Mouse (Mus musculus): Measurements from ENCODE around the gene Tomm7. TPM values are rescaled to one million over a fixed set of nuclear protein-coding genes. Genes with fewer than 3 reads are reported as not detected.
"Not testable (repeated sequence)": the region's sequence is repeated elsewhere in the genome, so short reads cannot be mapped to it uniquely, and the experiment has no call there.

The Tomm7 gene
- polyA plus RNA-seq, 1 experiment from 2014 or later: 76.7 TPM

GRCm38 (mm10) chr5:23856164-23856563 is 12.2 kb upstream of the Tomm7 start:
- H3K27ac ChIP-seq (ENCODE audit: low read depth, low read length): no peak overlapping the region
- 89% methylated on average over 1 of the region's 1 CpGs for WGBS
- ATAC-seq: no peak
- peaks cover 26% of the 10 kb centered on the region for H3K36me3 ChIP-seq (ENCODE audit: control insufficient read depth, insufficient read depth, low read length)
- H3K4me1 ChIP-seq (ENCODE audit: control insufficient read depth, insufficient read depth, low read depth, low read length): peaks cover 5% of the 10 kb centered on the region
- no peaks in the 10 kb centered on the region for H3K9me3 ChIP-seq (ENCODE audit: control insufficient read depth, low read length)
- no peaks in the 10 kb centered on the region for H3K27me3 ChIP-seq (replicated peaks; ENCODE audit: control insufficient read depth, insufficient read depth, low read length)
- no peak overlapping the region for H3K4me2 ChIP-seq (ENCODE audit: low read length)
- no peak overlapping the region for H3K4me3 ChIP-seq (ENCODE audit: low read length)
- H3K9ac ChIP-seq (ENCODE audit: low read depth, low read length): no peak overlapping the region

- Histone ChIP-seq H3K27me3 (replicated peaks; ENCODE audit: control insufficient read depth, insufficient read depth, low read length) (no peaks in the 10 kb centered on the region), H3K9me3 (ENCODE audit: control insufficient read depth, low read length) (no peaks in the 10 kb centered on the region), H3K4me2 (ENCODE audit: low read length) (no peak overlapping the region), H3K4me3 (ENCODE audit: low read length) (no peak overlapping the region), H3K27ac (ENCODE audit: low read depth, low read length) (no peak overlapping the region), H3K4me1 (ENCODE audit: control insufficient read depth, insufficient read depth, low read depth, low read length) (peaks cover 5% of the 10 kb centered on the region), H3K9ac (ENCODE audit: low read depth, low read length) (no peak overlapping the region), H3K36me3 (ENCODE audit: control insufficient read depth, insufficient read depth, low read length) (peaks cover 26% of the 10 kb centered on the region)
- WGBS: 95% methylated on average over 6 of the region's 6 CpGs
- no peak for ATAC-seq
Measured at GRCm38 (mm10) chr5:23855484-23855883, 11.5 kb upstream of the Tomm7 start.

GRCm38 (mm10) chr5:23852916-23853315 is 9.0 kb upstream of the Tomm7 start:
- not testable (repeated sequence) for H3K27ac ChIP-seq (ENCODE audit: low read depth, low read length); H3K9ac ChIP-seq (ENCODE audit: low read depth, low read length); H3K27me3 ChIP-seq (replicated peaks; ENCODE audit: control insufficient read depth, insufficient read depth, low read length); H3K4me2 ChIP-seq (ENCODE audit: low read length); ATAC-seq; H3K4me1 ChIP-seq (ENCODE audit: control insufficient read depth, insufficient read depth, low read depth, low read length); H3K4me3 ChIP-seq (ENCODE audit: low read length); H3K9me3 ChIP-seq (ENCODE audit: control insufficient read depth, low read length)
- H3K36me3 ChIP-seq (ENCODE audit: control insufficient read depth, insufficient read depth, low read length): peaks cover 26% of the 10 kb centered on the region
- whole genome bisulfite sequencing: 95% methylated on average over 1 of the region's 1 CpGs

- H3K9me3 ChIP-seq (ENCODE audit: control insufficient read depth, low read length); H3K4me1 ChIP-seq (ENCODE audit: control insufficient read depth, insufficient read depth, low read depth, low read length); H3K27ac ChIP-seq (ENCODE audit: low read depth, low read length); H3K27me3 ChIP-seq (replicated peaks; ENCODE audit: control insufficient read depth, insufficient read depth, low read length): not testable (repeated sequence)
- H3K9ac ChIP-seq (ENCODE audit: low read depth, low read length): peak overlapping the region; percentile 71
- H3K4me2 ChIP-seq (ENCODE audit: low read length): peak overlapping the region; percentile 82
- peak overlapping the region; percentile 66 for H3K4me3 ChIP-seq (ENCODE audit: low read length)
- H3K36me3 ChIP-seq (ENCODE audit: control insufficient read depth, insufficient read depth, low read length): peaks cover 23% of the 10 kb centered on the region
- WGBS: 13% methylated on average over 4 of the region's 4 CpGs
- peak; percentile 18; the same call in 1 of the 2 replicates for ATAC-seq
Measured at GRCm38 (mm10) chr5:23851160-23851555, 7.2 kb upstream of the Tomm7 start.

- Histone ChIP-seq H3K36me3 (ENCODE audit: control insufficient read depth, insufficient read depth, low read length) (peaks cover 22% of the 10 kb centered on the region), H3K9ac (ENCODE audit: low read depth, low read length) (peak overlapping the region; percentile 71), H3K9me3 (ENCODE audit: control insufficient read depth, low read length) (no peaks in the 10 kb centered on the region), H3K27me3 (replicated peaks; ENCODE audit: control insufficient read depth, insufficient read depth, low read length) (no peaks in the 10 kb centered on the region), H3K27ac (ENCODE audit: low read depth, low read length) (peak overlapping the region; percentile 62), H3K4me1 (ENCODE audit: control insufficient read depth, insufficient read depth, low read depth, low read length) (peaks cover 5% of the 10 kb centered on the region), H3K4me2 (ENCODE audit: low read length) (peak overlapping the region; percentile 82), H3K4me3 (ENCODE audit: low read length) (peak overlapping the region; percentile 66)
- peak; percentile 97 for ATAC-seq
- under 1% methylated on average over 52 of the region's 61 CpGs for WGBS
Measured at GRCm38 (mm10) chr5:23850345-23851159, 6.6 kb upstream of the Tomm7 start.

GRCm38 (mm10) chr5:23845141-23845540 is 1.2 kb upstream of the Tomm7 start:
- H3K9ac ChIP-seq (ENCODE audit: low read depth, low read length): no peak overlapping the region
- ATAC-seq: no peak
- no peak overlapping the region; the same call in 1 of the 2 replicates for H3K4me2 ChIP-seq (ENCODE audit: low read length)
- peaks cover 2% of the 10 kb centered on the region; the same call in 1 of the 2 replicates for H3K36me3 ChIP-seq (ENCODE audit: control insufficient read depth, insufficient read depth, low read length)
- no peak overlapping the region for H3K4me3 ChIP-seq (ENCODE audit: low read length)
- H3K27me3 ChIP-seq (replicated peaks; ENCODE audit: control insufficient read depth, insufficient read depth, low read length): no peaks in the 10 kb centered on the region
- 77% methylated on average over 3 of the region's 3 CpGs for WGBS
- peaks cover 17% of the 10 kb centered on the region for H3K4me1 ChIP-seq (ENCODE audit: control insufficient read depth, insufficient read depth, low read depth, low read length)
- H3K27ac ChIP-seq (ENCODE audit: low read depth, low read length): no peak overlapping the region
- no peaks in the 10 kb centered on the region for H3K9me3 ChIP-seq (ENCODE audit: control insufficient read depth, low read length)

GRCm38 (mm10) chr5:23844531-23844841 is 525 bp upstream of the Tomm7 start:
- Histone ChIP-seq H3K27ac (ENCODE audit: low read depth, low read length) (peak overlapping the region; percentile 82), H3K4me1 (ENCODE audit: control insufficient read depth, insufficient read depth, low read depth, low read length) (peaks cover 17% of the 10 kb centered on the region), H3K36me3 (ENCODE audit: control insufficient read depth, insufficient read depth, low read length) (peaks cover 2% of the 10 kb centered on the region; the same call in 1 of the 2 replicates), H3K27me3 (replicated peaks; ENCODE audit: control insufficient read depth, insufficient read depth, low read length) (no peaks in the 10 kb centered on the region), H3K4me3 (ENCODE audit: low read length) (peak overlapping the region; percentile 60), H3K4me2 (ENCODE audit: low read length) (peak overlapping the region; percentile 66), H3K9ac (ENCODE audit: low read depth, low read length) (peak overlapping the region; percentile 78), H3K9me3 (ENCODE audit: control insufficient read depth, low read length) (no peaks in the 10 kb centered on the region)
- 34% methylated on average over 7 of the region's 7 CpGs for WGBS
- no peak for ATAC-seq

GRCm38 (mm10) chr5:23838158-23838557 is 5.8 kb downstream of the Tomm7 start:
- Histone ChIP-seq H3K4me1 (ENCODE audit: control insufficient read depth, insufficient read depth, low read depth, low read length) (peaks cover 8% of the 10 kb centered on the region), H3K27ac (ENCODE audit: low read depth, low read length) (no peak overlapping the region), H3K9ac (ENCODE audit: low read depth, low read length) (no peak overlapping the region), H3K4me3 (ENCODE audit: low read length) (no peak overlapping the region), H3K4me2 (ENCODE audit: low read length) (no peak overlapping the region), H3K36me3 (ENCODE audit: control insufficient read depth, insufficient read depth, low read length) (peaks cover 7% of the 10 kb centered on the region; the same call in 1 of the 2 replicates), H3K27me3 (replicated peaks; ENCODE audit: control insufficient read depth, insufficient read depth, low read length) (no peaks in the 10 kb centered on the region), H3K9me3 (ENCODE audit: control insufficient read depth, low read length) (no peaks in the 10 kb centered on the region)
- WGBS: 93% methylated on average over 7 of the region's 7 CpGs
- ATAC-seq: no peak

- WGBS: 70% methylated on average over 1 of the region's 1 CpGs
- not testable (repeated sequence) for H3K27ac ChIP-seq (ENCODE audit: low read depth, low read length)
Measured at GRCm38 (mm10) chr5:23835691-23836090, 8.3 kb downstream of the Tomm7 start.

More at GRCm38 (mm10) chr5:23835691-23836090, 8.3 kb downstream of the Tomm7 start:
- H3K4me1 ChIP-seq (ENCODE audit: control insufficient read depth, insufficient read depth, low read depth, low read length); H3K4me3 ChIP-seq (ENCODE audit: low read length); H3K27me3 ChIP-seq (replicated peaks; ENCODE audit: control insufficient read depth, insufficient read depth, low read length); H3K36me3 ChIP-seq (ENCODE audit: control insufficient read depth, insufficient read depth, low read length); H3K9me3 ChIP-seq (ENCODE audit: control insufficient read depth, low read length); H3K9ac ChIP-seq (ENCODE audit: low read depth, low read length); ATAC-seq; H3K4me2 ChIP-seq (ENCODE audit: low read length): not testable (repeated sequence)
